Comparison of ENCODE assay signal across 18 mouse cellular contexts in genomic region chr16:85010651-85011050, GRCm38 (mm10).
DNase-seq lines count a peak whose midpoint lies in the region; ATAC-seq lines count a peak whose summit lies in the region.
"Had no signal": no experiment of that assay in that cellular context is flagged by ENCODE, and none has a peak within 500 bp of the region (broad histone marks: within the 10 kb centered on the region; RNA-seq: fewer than 3 reads in every experiment).

No protein-coding gene starts in this region.

- H3K36me3 ChIP-seq in kidney, embryonic 15.5 days: peaks cover 74% of the 10 kb centered on the region
- H3K36me3 ChIP-seq in kidney, embryonic 14.5 days (ENCODE audit: control insufficient read depth, insufficient read depth, low read length): peaks cover 57% of the 10 kb centered on the region
- peaks cover 28% of the 10 kb centered on the region for H3K36me3 ChIP-seq in forebrain, embryonic 16.5 days (ENCODE audit: control insufficient read depth, insufficient read depth)

- H3K27me3 ChIP-seq in kidney, embryonic 15.5 days: no peaks in the 10 kb centered on the region
- no peaks in the 10 kb centered on the region for H3K27me3 ChIP-seq in kidney, embryonic 14.5 days (ENCODE audit: control insufficient read depth, insufficient read depth, low read length)
- no peaks in the 10 kb centered on the region for H3K27me3 ChIP-seq in forebrain, embryonic 16.5 days (replicated peaks; ENCODE audit: control insufficient read depth, insufficient read depth, low read length)
- H3K27me3 ChIP-seq: heart, embryonic 12.5 days; hindbrain, embryonic 15.5 days; neural tube, embryonic 12.5 days had no signal

- no peak overlapping the region for H3K4me2 ChIP-seq in kidney, embryonic 15.5 days
- H3K4me2 ChIP-seq in kidney, embryonic 14.5 days (replicated peaks; ENCODE audit: low read depth, low read length): no peak overlapping the region
- no peak overlapping the region for H3K4me2 ChIP-seq in forebrain, embryonic 16.5 days (ENCODE audit: low read length)
- H3K4me2 ChIP-seq: heart, embryonic 12.5 days; hindbrain, embryonic 15.5 days; neural tube, embryonic 12.5 days had no signal

- no peaks in the 10 kb centered on the region for H3K9me3 ChIP-seq in kidney, embryonic 15.5 days (replicated peaks)
- H3K9me3 ChIP-seq in kidney, embryonic 14.5 days (ENCODE audit: control insufficient read depth, low read length): no peaks in the 10 kb centered on the region
- H3K9me3 ChIP-seq in forebrain, embryonic 16.5 days (ENCODE audit: control insufficient read depth, low read length): no peaks in the 10 kb centered on the region
- H3K9me3 ChIP-seq: heart, embryonic 12.5 days; hindbrain, embryonic 15.5 days; neural tube, embryonic 12.5 days had no signal

- no peak overlapping the region for H3K27ac ChIP-seq in kidney, embryonic 15.5 days
- H3K27ac ChIP-seq in kidney, embryonic 14.5 days (ENCODE audit: low read depth, low read length): no peak overlapping the region
- H3K27ac ChIP-seq in forebrain, embryonic 16.5 days (ENCODE audit: low read length): no peak overlapping the region
- H3K27ac ChIP-seq: hindbrain, embryonic 15.5 days; neural tube, embryonic 12.5 days had no signal

- H3K4me1 ChIP-seq in kidney, embryonic 15.5 days: peaks cover 18% of the 10 kb centered on the region
- peaks cover 16% of the 10 kb centered on the region for H3K4me1 ChIP-seq in kidney, embryonic 14.5 days (ENCODE audit: control insufficient read depth, insufficient read depth, low read length)
- H3K4me1 ChIP-seq in forebrain, embryonic 16.5 days (replicated peaks; ENCODE audit: control insufficient read depth, insufficient read depth, low read length): 0 out of 2 replicates have a peak, but pooled peaks cover 2% of the 10 kb centered on the region
- H3K4me1 ChIP-seq: heart, embryonic 12.5 days; hindbrain, embryonic 15.5 days; neural tube, embryonic 12.5 days had no signal

- 70% methylated on average over 2 of the region's 2 CpGs for WGBS in kidney, embryonic 15.5 days
- 72% methylated on average over 2 of the region's 2 CpGs for WGBS in kidney, embryonic 14.5 days
- 52% methylated on average over 2 of the region's 2 CpGs for WGBS in forebrain, embryonic 16.5 days

- no peak overlapping the region for H3K4me3 ChIP-seq in kidney, embryonic 15.5 days (replicated peaks)
- H3K4me3 ChIP-seq in kidney, embryonic 14.5 days (ENCODE audit: low read length): no peak overlapping the region
- no peak overlapping the region for H3K4me3 ChIP-seq in forebrain, embryonic 16.5 days (replicated peaks; ENCODE audit: low read length)
- H3K4me3 ChIP-seq: heart, embryonic 12.5 days; hindbrain, embryonic 15.5 days; neural tube, embryonic 12.5 days had no signal

- DNase-seq in cerebellum, adult 18-20 months: peak; percentile 61 to 72
- peak; percentile 64 to 75 for DNase-seq in cerebellum, postnatal 25 days
- DNase-seq in right cerebral cortex, adult 18-20 months: no peak
- DNase-seq in c-Kit-positive CD71-positive TER-119-positive erythroid progenitor cells, embryonic 14.5 days (ENCODE audit: low spot score): no peak
- DNase-seq: kidney, adult 18-20 months; kidney, postnatal 25 days; layer of hippocampus, postnatal 36 days; left cerebral cortex, postnatal 4 days; lung, adult 18-20 months; lung, postnatal 36 days; right cerebral cortex, postnatal 25 days; thymus, postnatal 36 days had no signal

- 0 out of 2 replicates have a peak, but pooled peaks have one; percentile 41 for ATAC-seq in kidney, embryonic 15.5 days (replicated peaks; ENCODE audit: low FRiP score)
- ATAC-seq in kidney, embryonic 14.5 days (ENCODE audit: low FRiP score, low TSS enrichment): no peak
- peak; percentile 74 for ATAC-seq in forebrain, embryonic 16.5 days

- H3K9ac ChIP-seq in kidney, embryonic 15.5 days: no peak overlapping the region
- no peak overlapping the region for H3K9ac ChIP-seq in kidney, embryonic 14.5 days (ENCODE audit: low read depth, low read length)
- H3K9ac ChIP-seq in forebrain, embryonic 16.5 days (replicated peaks; ENCODE audit: low read depth, low read length): no peak overlapping the region
- H3K9ac ChIP-seq: heart, embryonic 12.5 days; hindbrain, embryonic 15.5 days; neural tube, embryonic 12.5 days had no signal

Comparison
In these comparisons a context has a peak if more than half of its experiments do, and no peak if none do; other contexts are left out.
1. DNase-seq: peak in cerebellum, adult 18-20 months (2 of 2) and cerebellum, postnatal 25 days (2 of 2); none in right cerebral cortex, adult 18-20 months (single experiment) and c-Kit-positive CD71-positive TER-119-positive erythroid progenitor cells, embryonic 14.5 days (single experiment).